ENCODE assay signal across 8 mouse cellular contexts in genomic region chr1:52119691-52120090, GRCm38 (mm10). TPM values are rescaled to one million over a fixed set of nuclear protein-coding genes. Genes with fewer than 3 reads are reported as not detected.
DNase-seq lines count a peak whose midpoint lies in the region; ATAC-seq and TF ChIP-seq lines count a peak whose summit lies in the region.

No protein-coding gene starts in this region.

- H3K4me3 ChIP-seq in left cerebral cortex, adult 2 months: peak overlapping the region; percentile 59
- H3K4me3 ChIP-seq in forebrain, embryonic 14.5 days (ENCODE audit: low read depth, low read length): peak overlapping the region; percentile 81
- H3K4me3 ChIP-seq in liver, adult 2 months (ENCODE audit: insufficient read depth, low read depth, low read length): peak overlapping the region; percentile 94
- H3K4me3 ChIP-seq in neural tube, embryonic 11.5 days (ENCODE audit: low read depth, low read length): peak overlapping the region; percentile 76

- H3K9ac ChIP-seq in forebrain, embryonic 14.5 days (ENCODE audit: low read length): peak overlapping the region; percentile 76
- peak overlapping the region; percentile 85 for H3K9ac ChIP-seq in liver, adult 2 months (ENCODE audit: low read depth, low read length)
- H3K9ac ChIP-seq in neural tube, embryonic 11.5 days (ENCODE audit: low read length): peak overlapping the region; percentile 64

- peak overlapping the region; percentile 58 for H3K27ac ChIP-seq in left cerebral cortex, adult 2 months
- H3K27ac ChIP-seq in forebrain, embryonic 14.5 days (ENCODE audit: low read depth, low read length): no peak overlapping the region
- peak overlapping the region; percentile 89 for H3K27ac ChIP-seq in liver, adult 2 months (replicated peaks; ENCODE audit: insufficient read depth, low read depth, low read length)
- no peak overlapping the region for H3K27ac ChIP-seq in neural tube, embryonic 11.5 days (ENCODE audit: low read depth, low read length)

- TF ChIP-seq POLR2A in liver, adult 2 months (IDR thresholded peaks at IDR 0.05; ENCODE audit: extremely low read depth, insufficient read depth, low read length): no peak

- no peaks in the 10 kb centered on the region for H3K4me1 ChIP-seq in forebrain, embryonic 14.5 days (ENCODE audit: control insufficient read depth, insufficient read depth, low read length)
- H3K4me1 ChIP-seq in liver, adult 2 months (ENCODE audit: control insufficient read depth, insufficient read depth, low read length): peaks cover 12% of the 10 kb centered on the region
- H3K4me1 ChIP-seq in neural tube, embryonic 11.5 days (ENCODE audit: control insufficient read depth, insufficient read depth, low read length): 0 out of 2 replicates have a peak, but pooled peaks cover 2% of the 10 kb centered on the region

- peak overlapping the region; percentile 90 for H3K4me2 ChIP-seq in forebrain, embryonic 14.5 days (ENCODE audit: low read length)
- H3K4me2 ChIP-seq in neural tube, embryonic 11.5 days (ENCODE audit: low read depth): peak overlapping the region; percentile 90

- H3K9me3 ChIP-seq in forebrain, embryonic 14.5 days (replicated peaks; ENCODE audit: control insufficient read depth, low read length): no peaks in the 10 kb centered on the region
- no peaks in the 10 kb centered on the region for H3K9me3 ChIP-seq in neural tube, embryonic 11.5 days (ENCODE audit: control insufficient read depth, low read length)

- WGBS in forebrain, embryonic 14.5 days: under 1% methylated on average over 20 of the region's 20 CpGs
- WGBS in liver, adult 2 months: under 1% methylated on average over 20 of the region's 20 CpGs
- WGBS in neural tube, embryonic 11.5 days: 1% methylated on average over 20 of the region's 20 CpGs

- H3K36me3 ChIP-seq in forebrain, embryonic 14.5 days (ENCODE audit: control insufficient read depth, insufficient read depth, low read length): no peaks in the 10 kb centered on the region
- H3K36me3 ChIP-seq in liver, adult 2 months (ENCODE audit: control insufficient read depth, insufficient read depth, low read length): peaks cover 24% of the 10 kb centered on the region
- no peaks in the 10 kb centered on the region for H3K36me3 ChIP-seq in neural tube, embryonic 11.5 days (ENCODE audit: control insufficient read depth, insufficient read depth, low read length)

- no peak for TF ChIP-seq CTCF in left cerebral cortex, adult 2 months (IDR thresholded peaks at IDR 0.05)
- no peak for TF ChIP-seq CTCF in liver, adult 2 months (IDR thresholded peaks at IDR 0.05; ENCODE audit: low read depth, low read length)

- intact Hi-C loops in left cerebral cortex, adult 2 months (cut with DNase I): no loop called here
- intact Hi-C loops in left cerebral cortex, postnatal 4 days (cut with DNase I): no loop called here
- intact Hi-C loops in left cerebral cortex, postnatal 10 days (cut with DNase I): no loop called here

- peaks cover 2% of the 10 kb centered on the region; the same call in 1 of the 2 replicates for H3K79me2 ChIP-seq in liver, adult 2 months (ENCODE audit: control insufficient read depth, insufficient read depth, low read length)

- no peaks in the 10 kb centered on the region for H3K27me3 ChIP-seq in forebrain, embryonic 14.5 days (replicated peaks; ENCODE audit: control insufficient read depth, insufficient read depth, low read length)
- no peaks in the 10 kb centered on the region for H3K27me3 ChIP-seq in liver, adult 2 months (ENCODE audit: control insufficient read depth, insufficient read depth, low read length)
- no peaks in the 10 kb centered on the region for H3K27me3 ChIP-seq in neural tube, embryonic 11.5 days (ENCODE audit: control insufficient read depth, insufficient read depth, low read length)

- DNase-seq in left cerebral cortex, adult 2 months (ENCODE audit: extremely low spot score in 1 of 2, low spot score in 2 of 2): no peak
- no peak for DNase-seq in left cerebral cortex, postnatal 4 days
- DNase-seq in adipocyte (ENCODE audit: low spot score): peak; percentile 77
- peak; percentile 16 for DNase-seq in forebrain, embryonic 14.5 days (ENCODE audit: low spot score)
- peak; percentile 68 for DNase-seq in liver, adult 2 months (ENCODE audit: extremely low read depth, low read depth, low spot score)
- DNase-seq in neural tube, embryonic 11.5 days (ENCODE audit: low spot score): no peak
- DNase-seq in left cerebral cortex, postnatal 10 days (ENCODE audit: extremely low spot score in 1 of 2, low spot score in 2 of 2): no peak
- DNase-seq in left cerebral cortex, adult 9 months (ENCODE audit: low spot score in 2 of 2): no peak

- peak; percentile 18; the same call in 1 of the 2 replicates for ATAC-seq in forebrain, embryonic 14.5 days
- ATAC-seq in neural tube, embryonic 11.5 days (ENCODE audit: insufficient read depth, low FRiP score, low TSS enrichment): peak; percentile 43

RNA-seq across cellular contexts. Expression of gene Stat1, which starts 0.5 kb away (rescaled TPM):
- total RNA-seq in left cerebral cortex, adult 2 months (2021): 10 to 100 TPM; 18.0 to 18.3 TPM
- 1 to 10 TPM; 7.9 to 9.5 TPM for total RNA-seq in left cerebral cortex, postnatal 4 days (2021)
- polyA plus RNA-seq in forebrain, embryonic 14.5 days (2014; fragmentation: Nextera tagmentation; extraction: Ambion mirVana): 12.9 and 13.1 TPM in 2 replicates
- total RNA-seq in liver, adult 2 months (2014; rRNA removed): 82.8 and 87.4 TPM in 2 replicates
- polyA plus RNA-seq in liver, adult 2 months (2012; rRNA removed): 37.0 and 54.3 TPM in 2 replicates
- 15.7 and 15.8 TPM in 2 replicates for polyA plus RNA-seq in neural tube, embryonic 11.5 days (2014; fragmentation: Nextera tagmentation; extraction: Ambion mirVana)
- total RNA-seq in left cerebral cortex, postnatal 10 days (2021): 10 to 100 TPM; 10.8 to 11.6 TPM

Comparison
In these comparisons a context has a peak if more than half of its experiments do, and no peak if none do; other contexts are left out.
1. DNase-seq: peak in adipocyte (single experiment), forebrain, embryonic 14.5 days (single experiment) and liver, adult 2 months (single experiment); none in left cerebral cortex, adult 2 months (0 of 2), left cerebral cortex, postnatal 4 days (single experiment), neural tube, embryonic 11.5 days (single experiment), left cerebral cortex, postnatal 10 days (0 of 2) and left cerebral cortex, adult 9 months (0 of 2).
2. H3K27ac ChIP-seq: peak in left cerebral cortex, adult 2 months (single experiment) and liver, adult 2 months (single experiment); none in forebrain, embryonic 14.5 days (single experiment) and neural tube, embryonic 11.5 days (single experiment).
3. Peak in every context shown above with its lines, with median percentiles within 50 percentile points of each other: H3K4me3 ChIP-seq and H3K9ac ChIP-seq.